Mouse (Mus musculus) forebrain, embryonic 10.5 days (tissue): ENCODE measurements around the gene H2-M5. TPM values are rescaled to one million over a fixed set of nuclear protein-coding genes. Genes with fewer than 3 reads are reported as not detected.
"Not testable (repeated sequence)": the region's sequence is repeated elsewhere in the genome, so short reads cannot be mapped to it uniquely, and the experiment has no call there.

Source experiments
- DNase-seq: peaks from one replicate; pipeline ENCODE4 v3.0.0-alpha.2; 2017; ENCODE audit warnings: low spot score; ENCODE audit errors: extremely low spot score
- H3K27ac ChIP-seq: fragments of 300-500 bp; sonication (generic); 2 replicates; pipeline ENCODE4 v1.5.1; 2016; ENCODE audit warnings: mild to moderate bottlenecking
- H3K27me3 ChIP-seq: fragments of 300-500 bp; sonication (generic); 2 replicates; pipeline ENCODE4 v1.6.1; 2016; ENCODE audit warnings: mild to moderate bottlenecking; ENCODE audit not compliant: poor library complexity, severe bottlenecking
- H3K36me3 ChIP-seq: fragments of 300-500 bp; sonication (generic); replicated peaks from 2 replicates; pipeline ENCODE4 v1.6.1; 2016; ENCODE audit warnings: mild to moderate bottlenecking, moderate library complexity
- H3K4me1 ChIP-seq: fragments of 300-500 bp; sonication (generic); 2 replicates; pipeline ENCODE4 v1.6.1; 2016
- H3K4me3 ChIP-seq: fragments of 300-500 bp; sonication (generic); 2 replicates; pipeline ENCODE4 v1.5.1; 2016; ENCODE audit warnings: mild to moderate bottlenecking, moderate library complexity
- H3K9me3 ChIP-seq: fragments of 300-500 bp; sonication (generic); 2 replicates; pipeline ENCODE4 v1.6.1; 2016; ENCODE audit warnings: mild to moderate bottlenecking, moderate library complexity
- WGBS: fragments of 180-500 bp; shearing (Covaris S2); methylation state at CpG from one replicate; pipeline ENCODE4 v1.1.7; 2016; 5-methylcytosine and 5-hydroxymethylcytosine counted together
- polyA plus RNA-seq: library from polyadenylated mRNA; unstranded; fragments of >200 nt; fragmentation: Nextera tagmentation; extraction: Ambion mirVana; gene quantifications from 2 replicates; pipeline ENCODE4 v1.2.1, GENCODE M21; 2016

The H2-M5 gene
- polyA plus RNA-seq, 1 experiment from 2014 or later = 0.94 TPM

DNA sequence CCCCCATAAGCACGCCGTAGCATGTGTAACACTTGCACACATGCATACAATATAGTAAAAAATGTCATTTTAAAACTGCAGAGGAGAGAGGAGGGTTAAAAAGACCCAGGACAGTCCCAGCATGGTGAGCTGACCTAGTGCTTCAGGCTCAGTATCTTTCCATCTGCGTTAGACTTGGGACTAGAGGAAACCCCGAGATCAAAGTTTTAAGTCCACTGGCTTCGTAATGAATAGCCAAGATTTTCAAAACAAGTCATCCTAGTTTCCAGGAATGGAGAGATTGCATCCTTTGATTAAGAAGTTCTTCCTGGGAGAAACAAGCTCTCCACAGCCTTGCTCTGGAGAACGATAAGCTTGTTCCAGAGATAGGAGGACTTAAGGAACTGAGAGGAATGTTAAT lies 18.8 kb upstream of the H2-M5 start:
- no peaks in the 10 kb centered on the region for H3K27me3 ChIP-seq
- peaks cover 10% of the 10 kb centered on the region for H3K4me1 ChIP-seq
- peaks cover 81% of the 10 kb centered on the region for H3K36me3 ChIP-seq
- H3K27ac ChIP-seq = no peak overlapping the region
- 92% methylated on average over 6 of the region's 6 CpGs for WGBS
- H3K9me3 ChIP-seq = no peaks in the 10 kb centered on the region
- no peak overlapping the region for H3K4me3 ChIP-seq
- no peak for DNase-seq

DNA sequence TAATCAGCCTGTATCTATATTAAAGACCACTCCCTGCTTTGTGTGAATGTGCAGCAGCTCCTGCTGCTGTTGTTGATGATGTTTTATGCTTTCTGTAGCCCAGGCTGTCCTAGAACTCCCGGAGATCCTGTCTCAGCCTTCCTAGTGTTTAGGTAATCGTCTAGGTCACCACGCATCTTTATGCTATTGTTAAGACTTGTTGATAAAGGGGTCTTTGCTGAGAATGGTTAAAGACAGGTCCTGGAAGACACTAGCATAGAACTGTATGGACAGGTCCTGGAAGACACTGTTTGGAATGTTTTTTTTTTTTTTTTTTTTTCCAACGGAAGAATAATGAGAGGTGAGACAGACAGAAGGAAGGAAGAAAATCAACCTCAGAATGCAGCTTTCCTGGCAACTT lies 14.0 kb upstream of the H2-M5 start:
- 60% methylated on average over 4 of the region's 4 CpGs for WGBS
- Histone ChIP-seq H3K4me1 (peaks cover 23% of the 10 kb centered on the region), H3K9me3 (no peaks in the 10 kb centered on the region), H3K27me3 (no peaks in the 10 kb centered on the region), H3K27ac (peak overlapping the region; percentile 97), H3K4me3 (peak overlapping the region; percentile 80), H3K36me3 (peaks cover 41% of the 10 kb centered on the region)
- DNase-seq = no peak

DNA sequence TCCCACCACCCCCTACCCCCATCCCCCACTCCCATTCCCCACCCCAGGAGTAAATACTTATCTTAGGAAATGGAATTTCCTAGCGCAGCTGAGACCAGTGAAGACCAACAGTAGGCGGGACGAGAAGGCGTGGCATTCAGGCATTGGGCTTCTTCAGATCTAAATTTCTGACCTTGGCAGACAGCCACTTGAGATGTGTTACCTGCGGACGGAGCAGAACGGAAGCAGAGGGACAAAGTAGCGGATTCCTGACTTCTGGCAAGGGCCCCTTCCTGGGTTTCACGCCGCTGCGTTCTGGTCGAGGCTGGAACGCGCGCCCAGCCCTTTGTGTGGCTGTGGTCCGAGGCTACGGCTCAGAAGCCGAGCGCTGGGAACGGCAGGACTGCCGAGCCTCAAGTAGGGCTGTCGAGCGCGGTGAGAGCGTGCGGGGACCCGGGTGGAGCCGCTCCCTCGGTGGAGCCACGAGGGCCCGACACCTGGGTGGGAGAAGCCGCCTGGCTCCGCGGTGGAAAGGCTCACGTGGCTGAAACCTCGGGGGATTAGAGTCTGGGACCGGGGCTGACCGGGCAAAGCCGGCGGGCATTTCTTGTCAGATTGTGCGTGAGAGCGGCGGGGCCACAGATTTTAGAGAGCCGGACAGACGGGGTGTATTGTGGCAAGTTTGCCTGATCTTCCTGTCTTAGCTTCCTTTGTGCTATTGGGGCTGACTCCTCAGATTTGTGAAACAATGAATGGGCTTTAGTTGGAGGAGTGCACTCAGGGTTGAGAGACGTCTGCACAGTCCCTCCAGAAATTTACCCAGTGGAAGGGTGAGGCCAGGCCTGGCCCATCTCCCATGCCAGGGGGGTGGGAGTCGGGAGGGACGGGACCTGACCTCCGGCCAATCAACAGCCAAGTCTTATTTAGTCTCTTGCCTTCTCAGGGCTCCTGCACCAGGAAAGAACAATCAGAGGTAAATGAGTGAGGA lies 13.3 kb upstream of the H2-M5 start:
- no peaks in the 10 kb centered on the region for H3K27me3 ChIP-seq
- peaks cover 34% of the 10 kb centered on the region for H3K36me3 ChIP-seq
- H3K4me3 ChIP-seq = peak overlapping the region; percentile 80
- H3K4me1 ChIP-seq = peaks cover 23% of the 10 kb centered on the region
- H3K27ac ChIP-seq = peak overlapping the region; percentile 97
- H3K9me3 ChIP-seq = no peaks in the 10 kb centered on the region
- WGBS = under 1% methylated on average over 49 of the region's 49 CpGs
- peak; percentile 73 for DNase-seq

- DNase-seq = no peak
- peak within 1 kb of the TSS; percentile 80 for H3K4me3 ChIP-seq
- H3K36me3 ChIP-seq = peaks cover 16% of the 10 kb centered on the region
- H3K4me1 ChIP-seq = peaks cover 23% of the 10 kb centered on the region
- WGBS = 94% methylated on average over 7 of the region's 7 CpGs
- H3K9me3 ChIP-seq = no peaks in the 10 kb centered on the region
- H3K27ac ChIP-seq = peak within 1 kb of the TSS; percentile 97
- no peaks in the 10 kb centered on the region for H3K27me3 ChIP-seq
These were observed 11.5 kb upstream of the H2-M5 start, which contains the start of gene Zfp57 for GRCm38 (mm10) chr17:37000863-37001262. TSS of gene Zfp57 (plus strand) at chr17:37001163.

DNA sequence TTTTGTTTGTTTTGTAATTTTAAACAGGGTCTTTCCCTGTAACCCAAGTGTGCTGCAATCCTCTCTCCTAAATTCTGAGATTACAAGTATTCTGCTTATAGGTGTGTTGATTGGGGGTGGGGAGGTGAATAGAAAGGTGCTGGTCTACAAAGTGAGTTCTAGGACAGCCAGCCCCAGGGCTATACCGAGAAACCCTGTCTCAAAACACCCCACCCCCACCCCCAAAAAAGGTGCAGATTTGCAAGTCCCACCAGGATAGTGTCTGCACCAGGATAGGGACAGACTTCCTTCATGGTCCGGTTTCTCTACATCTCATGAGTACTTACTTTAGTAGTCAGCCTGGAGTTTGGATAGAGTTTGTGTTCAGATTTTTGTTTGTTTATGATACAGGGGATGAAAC lies 9.1 kb upstream of the H2-M5 start:
- no peak overlapping the region for H3K27ac ChIP-seq
- H3K27me3 ChIP-seq = no peaks in the 10 kb centered on the region
- H3K36me3 ChIP-seq = no peaks in the 10 kb centered on the region
- H3K4me1 ChIP-seq = peaks cover 16% of the 10 kb centered on the region
- 83% methylated on average over 2 of the region's 2 CpGs for WGBS
- no peak overlapping the region for H3K4me3 ChIP-seq
- no peak for DNase-seq
- no peaks in the 10 kb centered on the region for H3K9me3 ChIP-seq

DNA sequence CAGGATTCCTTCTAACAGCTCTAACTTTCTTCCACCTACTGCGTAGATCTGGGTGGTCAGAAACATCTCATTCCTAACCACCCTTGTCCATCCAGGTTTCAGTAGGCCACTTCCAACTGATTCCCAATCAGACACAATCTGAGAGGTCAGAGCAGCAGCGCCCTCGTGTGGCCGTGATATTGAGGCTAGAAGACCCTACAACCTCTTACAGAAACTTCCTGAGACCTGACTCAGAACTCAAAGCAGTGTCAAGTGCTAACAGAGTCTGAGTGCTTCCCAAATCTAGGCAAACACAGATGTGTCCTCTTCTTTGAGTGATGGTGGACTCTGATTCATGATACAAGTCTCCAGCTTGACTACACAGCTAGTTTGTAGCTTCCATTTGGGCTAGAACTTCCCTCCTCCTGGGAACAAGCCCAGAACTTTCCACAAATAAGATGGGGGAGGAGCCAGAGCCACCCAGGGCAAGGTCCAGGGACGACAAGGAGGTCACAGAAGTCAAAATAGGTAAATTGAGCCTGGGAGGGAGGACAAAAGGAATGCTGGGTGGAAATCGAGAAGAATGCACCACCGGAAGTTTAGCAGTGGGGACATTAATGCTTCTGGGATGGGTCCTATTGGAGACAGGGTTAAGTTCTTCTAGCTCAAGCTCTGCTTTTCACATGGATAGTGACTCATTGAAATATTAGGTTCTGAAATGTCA lies 7.8 kb upstream of the H2-M5 start:
- no peaks in the 10 kb centered on the region for H3K36me3 ChIP-seq

GRCm38 (mm10) chr17:36995448-36995847 lies 6.1 kb upstream of the H2-M5 start:
- no peaks in the 10 kb centered on the region for H3K9me3 ChIP-seq
- H3K4me1 ChIP-seq = no peaks in the 10 kb centered on the region
- no peaks in the 10 kb centered on the region; the same call in 1 of the 2 replicates for H3K27me3 ChIP-seq
- no peak overlapping the region for H3K4me3 ChIP-seq
- H3K27ac ChIP-seq = no peak overlapping the region
- H3K36me3 ChIP-seq = no peaks in the 10 kb centered on the region
- no peak for DNase-seq
- 47% methylated on average over 3 of the region's 3 CpGs for WGBS

More for the DNA sequence above, 7.8 kb upstream of the H2-M5 start:
- WGBS = 32% methylated on average over 7 of the region's 7 CpGs
- Histone ChIP-seq H3K27ac (no peak overlapping the region), H3K4me1 (0 out of 2 replicates have a peak, but pooled peaks cover 5% of the 10 kb centered on the region), H3K4me3 (no peak overlapping the region), H3K9me3 (no peaks in the 10 kb centered on the region), H3K27me3 (no peaks in the 10 kb centered on the region)
- DNase-seq = peak; percentile 78

DNA sequence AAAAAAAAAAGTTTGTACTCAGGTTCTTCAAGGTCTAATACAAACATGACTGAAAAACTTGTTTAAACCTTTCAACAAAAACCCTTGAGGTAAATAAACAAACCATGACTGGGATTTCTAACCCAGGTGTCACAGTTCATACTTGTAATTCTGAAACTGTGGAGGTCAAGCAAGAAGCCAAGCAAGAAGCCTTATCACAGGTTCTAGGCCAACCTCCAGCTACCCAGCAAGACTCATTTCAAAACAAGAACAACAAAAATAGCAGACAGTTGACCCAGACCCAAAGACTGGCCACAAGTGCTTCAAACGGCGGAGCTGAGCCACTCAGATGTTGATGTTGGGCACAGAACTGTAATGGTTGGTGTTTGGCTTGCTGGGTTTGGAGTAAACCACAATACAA lies 5.2 kb upstream of the H2-M5 start:
- no peaks in the 10 kb centered on the region for H3K9me3 ChIP-seq
- H3K4me1 ChIP-seq = no peaks in the 10 kb centered on the region
- 84% methylated on average over 2 of the region's 2 CpGs for WGBS
- H3K4me3 ChIP-seq = no peak overlapping the region
- DNase-seq = no peak
- peaks cover 7% of the 10 kb centered on the region for H3K27me3 ChIP-seq
- H3K27ac ChIP-seq = no peak overlapping the region
- H3K36me3 ChIP-seq = no peaks in the 10 kb centered on the region

DNA sequence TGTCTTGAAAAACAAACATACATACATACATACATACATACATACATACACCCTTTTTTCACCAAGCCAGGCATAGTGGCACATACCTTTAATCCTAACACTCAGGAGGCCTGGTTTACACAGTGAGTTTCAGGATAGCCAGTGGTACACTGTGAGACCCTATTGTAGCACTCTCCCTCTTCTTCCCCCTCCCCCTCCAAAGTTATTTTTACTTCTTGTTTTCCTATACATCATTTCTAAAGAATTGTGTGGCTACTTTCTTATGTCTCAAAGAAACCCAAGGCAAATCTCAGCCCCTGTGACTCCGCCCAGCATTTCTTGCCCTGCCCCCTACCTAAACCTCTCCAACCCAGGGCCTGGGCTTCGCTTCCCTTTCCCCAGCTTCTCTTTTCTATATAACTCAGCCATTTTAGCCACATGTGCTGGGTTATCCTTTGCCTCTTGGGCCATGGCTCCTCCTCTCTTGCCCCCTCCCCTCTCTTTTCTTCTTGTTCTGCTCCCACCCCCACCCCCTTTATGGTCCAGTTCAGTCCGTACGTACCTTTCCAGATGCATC lies 4.5 kb upstream of the H2-M5 start:
- 85% methylated on average over 4 of the region's 4 CpGs for WGBS

GRCm38 (mm10) chr17:36992336-36993104 lies 3.2 kb upstream of the H2-M5 start:
- peaks cover 6% of the 10 kb centered on the region; the same call in 1 of the 2 replicates for H3K4me1 ChIP-seq
- DNase-seq = no peak
- H3K27ac ChIP-seq = no peak overlapping the region
- no peaks in the 10 kb centered on the region for H3K9me3 ChIP-seq
- WGBS = 86% methylated on average over 3 of the region's 3 CpGs
- H3K27me3 ChIP-seq = peaks cover 27% of the 10 kb centered on the region
- no peak overlapping the region for H3K4me3 ChIP-seq
- no peaks in the 10 kb centered on the region for H3K36me3 ChIP-seq

More for the DNA sequence above, 4.5 kb upstream of the H2-M5 start:
- no peaks in the 10 kb centered on the region for H3K9me3 ChIP-seq
- peaks cover 14% of the 10 kb centered on the region for H3K27me3 ChIP-seq
- DNase-seq = no peak
- H3K27ac ChIP-seq = no peak overlapping the region
- no peak overlapping the region for H3K4me3 ChIP-seq
- no peaks in the 10 kb centered on the region for H3K36me3 ChIP-seq
- H3K4me1 ChIP-seq = peaks cover under 1% of the 10 kb centered on the region; the same call in 1 of the 2 replicates

DNA sequence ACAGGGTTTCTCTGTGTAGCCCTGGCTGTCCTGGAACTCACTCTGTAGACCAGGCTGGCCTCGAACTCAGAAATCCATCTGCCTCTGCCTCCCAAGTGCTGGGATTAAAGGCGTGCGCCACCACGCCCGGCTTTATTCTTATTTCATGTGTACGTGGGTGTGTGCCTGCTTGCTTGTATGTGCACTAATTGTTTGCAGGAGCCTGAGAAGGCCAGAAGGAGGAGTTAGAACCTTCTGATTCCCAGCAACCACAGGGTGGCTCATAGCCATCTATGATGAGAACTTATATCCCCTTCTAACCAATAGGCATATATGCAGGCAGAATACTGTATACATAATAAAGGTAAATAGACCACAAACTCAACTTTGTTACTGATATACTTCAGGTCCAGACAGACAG lies 1.3 kb upstream of the H2-M5 start:
- WGBS = 90% methylated on average over 6 of the region's 6 CpGs
- H3K9me3 ChIP-seq, H3K4me3 ChIP-seq, H3K4me1 ChIP-seq, DNase-seq, H3K27ac ChIP-seq, H3K36me3 ChIP-seq: not testable (repeated sequence)
- peaks cover 39% of the 10 kb centered on the region for H3K27me3 ChIP-seq

- WGBS = 5% methylated on average over 24 of the region's 24 CpGs
- DNase-seq = no peak
- no peaks in the 10 kb centered on the region for H3K9me3 ChIP-seq
- no peak overlapping the region for H3K27ac ChIP-seq
- H3K4me1 ChIP-seq = peaks cover 6% of the 10 kb centered on the region; the same call in 1 of the 2 replicates
- H3K27me3 ChIP-seq = peaks cover 39% of the 10 kb centered on the region
- peak overlapping the region; percentile 27 for H3K4me3 ChIP-seq
- no peaks in the 10 kb centered on the region for H3K36me3 ChIP-seq
These were observed 862 bp downstream of the H2-M5 start for GRCm38 (mm10) chr17:36988475-36988874.
